Mouse (Mus musculus): ENCODE data around the gene Galc. TPM values are rescaled to one million over a fixed set of nuclear protein-coding genes. Genes with fewer than 3 reads are reported as not detected.
A peak's percentile ranks its signal among the peaks of the same experiment; 100 is the strongest.

Galc gene
- polyA plus RNA-seq, 1 experiment from 2014 or later = 7.5 TPM

DNA sequence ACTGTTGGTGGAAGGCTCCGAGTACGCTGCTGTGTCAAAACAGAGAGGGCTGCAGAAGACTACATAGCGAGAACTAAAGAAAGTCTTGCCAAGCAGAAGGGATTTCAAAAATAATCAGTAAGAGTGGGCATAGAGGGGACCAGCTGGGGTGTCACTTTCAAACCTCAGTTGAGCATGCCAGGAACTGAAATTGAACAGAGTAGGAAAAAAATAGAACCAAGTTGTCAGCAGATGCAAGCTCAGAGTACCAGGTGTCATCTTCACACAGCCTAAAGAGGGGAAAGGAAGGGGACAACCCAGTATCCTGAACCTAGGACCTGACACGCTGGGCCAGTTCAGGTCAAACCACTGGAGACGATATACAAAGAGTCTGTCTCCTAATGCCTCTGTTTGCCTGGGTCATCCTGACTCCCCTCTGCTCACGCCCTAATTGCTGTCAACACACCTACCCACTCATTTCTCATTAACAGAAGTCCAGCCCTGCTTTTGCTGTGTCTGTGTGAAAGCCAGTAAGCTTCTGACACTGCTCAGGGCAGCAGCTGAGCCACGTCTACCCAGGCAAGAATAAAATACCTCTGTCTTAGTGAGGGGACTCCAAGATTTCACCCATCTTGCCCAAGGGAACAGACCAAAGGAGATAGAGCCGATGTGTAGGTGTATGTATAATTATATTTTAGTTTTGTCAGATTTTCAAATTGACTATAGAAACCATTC is 71.9 kb downstream of the Galc start:
- no peak overlapping the region for H3K27ac ChIP-seq (replicated peaks; ENCODE audit: low read depth, low read length)
- no peaks in the 10 kb centered on the region for H3K4me1 ChIP-seq (ENCODE audit: control insufficient read depth, insufficient read depth, low read length)
- 68% methylated on average over 8 of the region's 8 CpGs for WGBS
- H3K36me3 ChIP-seq (ENCODE audit: control insufficient read depth, insufficient read depth, low read length) = no peaks in the 10 kb centered on the region
- no peaks in the 10 kb centered on the region for H3K9me3 ChIP-seq (ENCODE audit: control insufficient read depth, low read length)
- no peak overlapping the region for H3K4me2 ChIP-seq (ENCODE audit: low read depth, low read length)
- no peak overlapping the region for H3K4me3 ChIP-seq (ENCODE audit: low read depth, low read length)
- H3K27me3 ChIP-seq (replicated peaks; ENCODE audit: control insufficient read depth, insufficient read depth, low read length) = no peaks in the 10 kb centered on the region
- ATAC-seq (ENCODE audit: low read depth) (no peak), DNase-seq (ENCODE audit: low spot score) (no peak)
- H3K9ac ChIP-seq (ENCODE audit: low read depth, low read length) = no peak overlapping the region

DNA sequence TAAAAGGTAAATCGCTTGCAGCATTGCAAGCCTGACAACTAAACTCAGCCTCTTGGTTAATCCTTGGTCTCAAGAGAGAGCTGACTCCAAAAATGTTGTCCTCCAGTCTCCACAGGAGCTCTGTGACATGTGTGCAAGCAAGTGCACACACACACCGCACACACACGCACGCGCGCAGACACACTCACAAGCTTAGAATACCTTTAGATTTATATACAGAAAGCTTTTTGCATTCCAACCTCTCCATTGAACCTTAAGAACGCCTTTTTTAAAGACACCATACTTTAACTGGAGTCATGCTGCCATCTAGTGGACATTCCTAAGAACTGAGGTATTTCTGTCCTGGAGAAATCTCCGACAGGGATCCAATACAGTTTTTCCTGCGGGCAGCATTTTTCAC is 77.5 kb downstream of the Galc start:
- H3K27me3 ChIP-seq (replicated peaks; ENCODE audit: control insufficient read depth, insufficient read depth, low read length) = no peaks in the 10 kb centered on the region
- H3K9ac ChIP-seq (ENCODE audit: low read depth, low read length) = peak overlapping the region; percentile 5; the same call in 1 of the 2 replicates
- DNase-seq (ENCODE audit: low spot score) (peak; percentile 87), ATAC-seq (ENCODE audit: low read depth) (peak; percentile 62; the same call in 1 of the 2 replicates)
- 11% methylated on average over 9 of the region's 9 CpGs for WGBS
- H3K36me3 ChIP-seq (ENCODE audit: control insufficient read depth, insufficient read depth, low read length) = no peaks in the 10 kb centered on the region
- no peaks in the 10 kb centered on the region for H3K4me1 ChIP-seq (ENCODE audit: control insufficient read depth, insufficient read depth, low read length)
- no peak overlapping the region for H3K27ac ChIP-seq (replicated peaks; ENCODE audit: low read depth, low read length)
- H3K9me3 ChIP-seq (ENCODE audit: control insufficient read depth, low read length) = no peaks in the 10 kb centered on the region
- peak overlapping the region; percentile 7; the same call in 1 of the 2 replicates for H3K4me3 ChIP-seq (ENCODE audit: low read depth, low read length)
- H3K4me2 ChIP-seq (ENCODE audit: low read depth, low read length) = peak overlapping the region; percentile 40

- Histone ChIP-seq H3K27me3 (replicated peaks; ENCODE audit: control insufficient read depth, insufficient read depth, low read length) (no peaks in the 10 kb centered on the region), H3K4me2 (ENCODE audit: low read depth, low read length) (no peak overlapping the region), H3K9me3 (ENCODE audit: control insufficient read depth, low read length) (no peaks in the 10 kb centered on the region), H3K4me3 (ENCODE audit: low read depth, low read length) (no peak overlapping the region), H3K27ac (replicated peaks; ENCODE audit: low read depth, low read length) (no peak overlapping the region), H3K4me1 (ENCODE audit: control insufficient read depth, insufficient read depth, low read length) (no peaks in the 10 kb centered on the region), H3K9ac (ENCODE audit: low read depth, low read length) (no peak overlapping the region), H3K36me3 (ENCODE audit: control insufficient read depth, insufficient read depth, low read length) (no peaks in the 10 kb centered on the region)
- ATAC-seq (ENCODE audit: low read depth) (no peak), DNase-seq (ENCODE audit: low spot score) (no peak)
- 89% methylated on average over 6 of the region's 6 CpGs for WGBS
Measured at GRCm38 (mm10) chr12:98180807-98181206, 78.5 kb downstream of the Galc start.

DNA sequence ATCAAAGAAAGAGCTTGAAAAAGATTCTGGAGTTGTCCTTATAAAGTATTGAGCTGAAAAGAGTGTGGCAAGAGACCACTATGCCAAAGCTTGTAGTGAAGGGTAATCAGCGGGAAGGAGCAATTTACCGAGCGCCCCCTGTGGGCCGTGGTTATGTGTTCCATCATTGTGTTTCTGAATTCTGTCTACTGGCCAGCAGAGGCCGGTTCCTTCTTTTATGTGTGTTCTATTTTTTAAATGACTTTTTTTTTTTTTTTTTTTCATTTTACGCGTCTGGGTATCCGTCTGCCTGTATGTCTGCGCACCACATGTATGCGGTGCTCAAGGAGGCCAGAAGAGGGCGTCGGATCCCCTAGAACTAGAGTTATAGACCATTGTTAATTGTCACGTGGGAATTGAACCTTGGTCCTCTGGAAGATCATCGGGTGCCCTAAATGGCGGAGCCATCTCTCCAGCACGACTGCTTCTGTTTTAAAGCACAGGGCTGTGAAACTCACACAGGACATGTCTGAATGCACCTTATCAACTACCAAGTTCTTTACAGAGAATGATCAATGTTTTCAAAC is 78.9 kb downstream of the Galc start:
- no peaks in the 10 kb centered on the region for H3K27me3 ChIP-seq (replicated peaks; ENCODE audit: control insufficient read depth, insufficient read depth, low read length)
- 91% methylated on average over 16 of the region's 16 CpGs for WGBS
- no peak for DNase-seq (ENCODE audit: low spot score)
- ATAC-seq (ENCODE audit: low read depth) = no peak
- H3K36me3 ChIP-seq (ENCODE audit: control insufficient read depth, insufficient read depth, low read length) = no peaks in the 10 kb centered on the region
- no peaks in the 10 kb centered on the region for H3K9me3 ChIP-seq (ENCODE audit: control insufficient read depth, low read length)
- H3K9ac ChIP-seq (ENCODE audit: low read depth, low read length) = no peak overlapping the region
- H3K4me3 ChIP-seq (ENCODE audit: low read depth, low read length) = no peak overlapping the region
- H3K4me1 ChIP-seq (ENCODE audit: control insufficient read depth, insufficient read depth, low read length) = no peaks in the 10 kb centered on the region
- H3K4me2 ChIP-seq (ENCODE audit: low read depth, low read length) = no peak overlapping the region
- no peak overlapping the region for H3K27ac ChIP-seq (replicated peaks; ENCODE audit: low read depth, low read length)

DNA sequence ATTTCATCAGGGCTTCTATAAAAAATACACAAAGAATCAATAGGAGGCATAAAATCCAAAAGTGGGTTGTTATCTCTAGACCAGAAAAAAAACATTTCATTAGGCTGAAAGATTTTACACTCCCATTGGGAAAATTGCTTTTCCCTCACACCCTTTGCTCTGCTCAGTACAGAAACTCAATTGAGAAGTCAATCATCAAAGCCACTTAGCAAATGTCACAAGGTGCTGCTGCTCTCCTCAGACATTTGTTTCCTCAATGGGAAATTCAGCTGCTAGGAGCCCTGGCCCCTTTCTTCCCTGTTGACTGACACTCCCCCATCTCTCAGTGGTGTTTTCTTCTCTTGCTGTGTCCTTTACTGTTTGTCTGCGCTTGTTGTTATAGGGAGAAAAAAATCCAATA is 79.8 kb downstream of the Galc start:
- Histone ChIP-seq H3K4me2 (ENCODE audit: low read depth, low read length) (no peak overlapping the region), H3K27me3 (replicated peaks; ENCODE audit: control insufficient read depth, insufficient read depth, low read length) (no peaks in the 10 kb centered on the region), H3K9ac (ENCODE audit: low read depth, low read length) (no peak overlapping the region), H3K27ac (replicated peaks; ENCODE audit: low read depth, low read length) (no peak overlapping the region), H3K4me3 (ENCODE audit: low read depth, low read length) (no peak overlapping the region), H3K9me3 (ENCODE audit: control insufficient read depth, low read length) (no peaks in the 10 kb centered on the region), H3K4me1 (ENCODE audit: control insufficient read depth, insufficient read depth, low read length) (no peaks in the 10 kb centered on the region), H3K36me3 (ENCODE audit: control insufficient read depth, insufficient read depth, low read length) (no peaks in the 10 kb centered on the region)
- no peak for ATAC-seq (ENCODE audit: low read depth)
- DNase-seq (ENCODE audit: low spot score) = no peak
- WGBS = 80% methylated on average over 1 of the region's 1 CpGs

DNA sequence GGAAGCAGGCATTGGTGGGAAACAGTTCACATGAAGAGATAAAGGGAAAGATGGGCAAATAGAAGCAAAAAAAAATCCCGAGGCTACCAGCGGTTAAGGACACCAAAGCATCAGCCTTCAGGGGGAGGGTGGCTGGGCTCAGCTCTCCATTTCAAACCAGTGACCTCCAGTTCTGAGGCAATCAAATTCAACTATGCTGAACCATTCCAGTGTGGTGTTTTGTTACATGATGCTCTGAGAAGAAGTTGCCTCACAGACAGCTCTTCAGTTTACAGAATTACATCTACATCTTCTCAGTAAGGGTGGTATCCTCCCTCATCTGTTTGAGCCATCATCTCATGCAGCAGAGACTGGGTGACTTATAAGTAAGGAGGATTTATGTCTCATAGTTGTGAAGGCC is 82.6 kb downstream of the Galc start:
- WGBS = 82% methylated on average over 2 of the region's 2 CpGs
- Histone ChIP-seq H3K4me2 (ENCODE audit: low read depth, low read length) (no peak overlapping the region), H3K27me3 (replicated peaks; ENCODE audit: control insufficient read depth, insufficient read depth, low read length) (no peaks in the 10 kb centered on the region), H3K27ac (replicated peaks; ENCODE audit: low read depth, low read length) (no peak overlapping the region), H3K36me3 (ENCODE audit: control insufficient read depth, insufficient read depth, low read length) (no peaks in the 10 kb centered on the region), H3K4me3 (ENCODE audit: low read depth, low read length) (no peak overlapping the region), H3K9ac (ENCODE audit: low read depth, low read length) (no peak overlapping the region), H3K9me3 (ENCODE audit: control insufficient read depth, low read length) (no peaks in the 10 kb centered on the region), H3K4me1 (ENCODE audit: control insufficient read depth, insufficient read depth, low read length) (no peaks in the 10 kb centered on the region)
- no peak for ATAC-seq (ENCODE audit: low read depth)
- no peak for DNase-seq (ENCODE audit: low spot score)

GRCm38 (mm10) chr12:98161901-98162300 is 97.4 kb downstream of the Galc start:
- H3K27me3 ChIP-seq (replicated peaks; ENCODE audit: control insufficient read depth, insufficient read depth, low read length) = no peaks in the 10 kb centered on the region
- no peaks in the 10 kb centered on the region for H3K9me3 ChIP-seq (ENCODE audit: control insufficient read depth, low read length)
- no peaks in the 10 kb centered on the region for H3K4me1 ChIP-seq (ENCODE audit: control insufficient read depth, insufficient read depth, low read length)
- ATAC-seq (ENCODE audit: low read depth) = no peak
- no peak overlapping the region for H3K4me3 ChIP-seq (ENCODE audit: low read depth, low read length)
- DNase-seq (ENCODE audit: low spot score) = no peak
- H3K4me2 ChIP-seq (ENCODE audit: low read depth, low read length) = no peak overlapping the region
- no peak overlapping the region for H3K27ac ChIP-seq (replicated peaks; ENCODE audit: low read depth, low read length)
- no peaks in the 10 kb centered on the region for H3K36me3 ChIP-seq (ENCODE audit: control insufficient read depth, insufficient read depth, low read length)
- H3K9ac ChIP-seq (ENCODE audit: low read depth, low read length) = no peak overlapping the region
- 81% methylated on average over 3 of the region's 3 CpGs for WGBS

- DNase-seq (ENCODE audit: low spot score) (no peak), ATAC-seq (ENCODE audit: low read depth) (no peak)
- Histone ChIP-seq H3K4me2 (ENCODE audit: low read depth, low read length) (no peak overlapping the region), H3K9ac (ENCODE audit: low read depth, low read length) (no peak overlapping the region), H3K36me3 (ENCODE audit: control insufficient read depth, insufficient read depth, low read length) (no peaks in the 10 kb centered on the region), H3K27me3 (replicated peaks; ENCODE audit: control insufficient read depth, insufficient read depth, low read length) (no peaks in the 10 kb centered on the region), H3K4me3 (ENCODE audit: low read depth, low read length) (no peak overlapping the region), H3K4me1 (ENCODE audit: control insufficient read depth, insufficient read depth, low read length) (no peaks in the 10 kb centered on the region), H3K27ac (replicated peaks; ENCODE audit: low read depth, low read length) (no peak overlapping the region), H3K9me3 (ENCODE audit: control insufficient read depth, low read length) (no peaks in the 10 kb centered on the region)
- 58% methylated on average over 6 of the region's 6 CpGs for WGBS
Measured at GRCm38 (mm10) chr12:98160867-98161266, 98.4 kb downstream of the Galc start.

Measured in embryonic facial prominence, embryonic 14.5 days (tissue).